Mouse (Mus musculus) heart, embryonic 12.5 days (tissue): ENCODE results near the gene Gpc1. TPM values are rescaled to one million over a fixed set of nuclear protein-coding genes. Genes with fewer than 3 reads are reported as not detected.

Experiments
- ATAC-seq: fragments of 200-750 bp; cut with Nextera tagmentation; 2 replicates; pipeline ENCODE4 v1.8.0; 2017; ENCODE audit warnings: moderate TSS enrichment, moderate library complexity; ENCODE audit not compliant: insufficient number of reproducible peaks, low FRiP score
- H3K27ac ChIP-seq: fragments of 300-500 bp; sonication (generic); 2 replicates; pipeline ENCODE4 v1.5.1; 2016; ENCODE audit warnings: mild to moderate bottlenecking, moderate library complexity; ENCODE audit not compliant: poor library complexity, severe bottlenecking
- H3K27me3 ChIP-seq: fragments of 300-500 bp; sonication (generic); replicated peaks from 2 replicates; pipeline ENCODE4 v1.6.1; 2016; ENCODE audit warnings: mild to moderate bottlenecking, moderate library complexity
- H3K36me3 ChIP-seq: fragments of 300-500 bp; sonication (generic); 2 replicates; pipeline ENCODE4 v1.6.1; 2016; ENCODE audit warnings: mild to moderate bottlenecking, moderate library complexity
- H3K4me1 ChIP-seq: fragments of 300-500 bp; sonication (generic); replicated peaks from 2 replicates; pipeline ENCODE4 v1.6.1; 2016; ENCODE audit warnings: mild to moderate bottlenecking
- H3K4me2 ChIP-seq: fragments of 300-500 bp; sonication (generic); 2 replicates; pipeline ENCODE4 v1.6.1; 2016; ENCODE audit warnings: mild to moderate bottlenecking, moderate library complexity
- H3K4me3 ChIP-seq: fragments of 300-500 bp; sonication (generic); 2 replicates; pipeline ENCODE4 v1.5.1; 2016; ENCODE audit warnings: mild to moderate bottlenecking
- H3K9ac ChIP-seq: fragments of 300-500 bp; sonication (generic); 2 replicates; pipeline ENCODE4 v1.6.1; 2016; ENCODE audit warnings: mild to moderate bottlenecking, moderate library complexity
- H3K9me3 ChIP-seq: fragments of 300-500 bp; sonication (generic); replicated peaks from 2 replicates; pipeline ENCODE4 v1.6.1; 2016; ENCODE audit warnings: mild to moderate bottlenecking, moderate library complexity
- WGBS: fragments of 180-500 bp; shearing (Covaris S2); methylation state at CpG from one replicate; pipeline ENCODE4 v1.1.7; 2016; 5-methylcytosine and 5-hydroxymethylcytosine counted together
- microRNA counts: library from miRNA; unstranded; fragments of <30 nt; microRNA quantifications from one replicate; lab custom pipeline; 2017
- microRNA-seq: library from miRNA; unstranded; fragments of <30 nt; microRNA quantifications from one replicate; pipeline ENCODE4, GENCODE M21; 2017
- polyA plus RNA-seq: library from polyadenylated mRNA; unstranded; fragments of >200 nt; fragmentation: Nextera tagmentation; extraction: Ambion mirVana; gene quantifications from 2 replicates; pipeline ENCODE4 v1.2.1, GENCODE M21; 2016

Gpc1 gene
- polyA plus RNA-seq, 1 experiment from 2014 or later, result 70.3 TPM

GRCm38 (mm10) chr1:92908664-92909063, 77.2 kb downstream of the Gpc1 start:
- H3K4me3 ChIP-seq, result no peak overlapping the region

GRCm38 (mm10) chr1:92909068-92909467, 77.6 kb downstream of the Gpc1 start:
- Histone ChIP-seq H3K4me3 (no peak overlapping the region), H3K4me2 (no peak overlapping the region), H3K36me3 (peaks cover 4% of the 10 kb centered on the region; the same call in 1 of the 2 replicates), H3K27me3 (0 out of 2 replicates have a peak, but pooled peaks cover 4% of the 10 kb centered on the region), H3K9ac (no peak overlapping the region), H3K27ac (no peak overlapping the region), H3K4me1 (peaks cover 32% of the 10 kb centered on the region), H3K9me3 (no peaks in the 10 kb centered on the region)
- no peak for ATAC-seq
- 67% methylated on average over 4 of the region's 4 CpGs for WGBS

More at GRCm38 (mm10) chr1:92908664-92909063, 77.2 kb downstream of the Gpc1 start:
- ATAC-seq, result no peak
- WGBS, result 87% methylated on average over 3 of the region's 3 CpGs
- Histone ChIP-seq H3K27me3 (0 out of 2 replicates have a peak, but pooled peaks cover 4% of the 10 kb centered on the region), H3K9me3 (no peaks in the 10 kb centered on the region), H3K4me2 (no peak overlapping the region), H3K9ac (no peak overlapping the region), H3K27ac (no peak overlapping the region), H3K36me3 (no peaks in the 10 kb centered on the region), H3K4me1 (peaks cover 32% of the 10 kb centered on the region)

MicroRNAs within 50 kb of the gene (microRNA counts, 519-probe panel; counts per million panel counts)
- 5,194 counts per million, percentile 60 among the panel's probes with 10 or more counts for microRNA mmu-miR-149 (lab: Ali Mortazavi, UCI)

Small RNAs within 50 kb of the gene (microRNA-seq; reads per million reads assigned to microRNA genes)
- gene Mir149, result 3,038 reads per million, percentile 87 among the genes with 10 or more reads in this experiment

Other genes starting within 250 kb of the Gpc1 start
- not detected in 2 replicates for gene Olfr1412, start 245.9 kb upstream of the Gpc1 start, polyA plus RNA-seq
- not detected in 2 replicates for gene Olfr1411, start 237.2 kb upstream of the Gpc1 start, polyA plus RNA-seq
- not detected in 2 replicates for gene Olfr1410, start 225.9 kb upstream of the Gpc1 start, polyA plus RNA-seq
- gene Olfr12, start 213.9 kb upstream of the Gpc1 start, polyA plus RNA-seq, result not detected in 2 replicates
- 348 and 375 TPM in 2 replicates for gene Cops9, start 189.7 kb upstream of the Gpc1 start, polyA plus RNA-seq
- gene Otos, start 182.8 kb upstream of the Gpc1 start, polyA plus RNA-seq, result not detected in 2 replicates
- 0.17 and 0.18 TPM in 2 replicates for gene Ankmy1, start 71.3 kb downstream of the Gpc1 start, polyA plus RNA-seq
- gene Dusp28, start 75.3 kb downstream of the Gpc1 start, polyA plus RNA-seq, result 10.3 and 11.0 TPM in 2 replicates
- 37.2 and 38.9 TPM in 2 replicates for gene Rnpepl1, start 79.1 kb downstream of the Gpc1 start, polyA plus RNA-seq
- gene Capn10, start 102.7 kb downstream of the Gpc1 start, polyA plus RNA-seq, result 18.2 and 19.1 TPM in 2 replicates
- 0.35 and 1.0 TPM in 2 replicates for gene Gpr35, start 119.2 kb downstream of the Gpc1 start, polyA plus RNA-seq
- gene Aqp12, start 174.7 kb downstream of the Gpc1 start, polyA plus RNA-seq, result not detected in 2 replicates